Mouse (Mus musculus) adrenal gland, postnatal 10 days (tissue): ENCODE measurements at regions not wholly inside any gene's neighbourhood (a gene's known extent, or its start where the extent isn't known, plus 50 kb on each side); places are given as distances from the start of the nearest gene placed in this dataset.
A peak's percentile ranks its signal among the peaks of the same experiment; 100 is the strongest.

ENCODE experiments used
- DNase-seq: peaks from one replicate; pipeline ENCODE4 v3.0.0; 2021; ENCODE audit warnings: mixed read lengths

GRCm38 (mm10) chr7:134534821-134535220 lies 135.6 kb upstream of the Dock1 start:
- no peak for DNase-seq

- DNase-seq: no peak
Measured at GRCm38 (mm10) chr7:134541699-134542098, 128.8 kb upstream of the Dock1 start.

- DNase-seq: no peak
Measured at GRCm38 (mm10) chr7:134546187-134546586, 124.3 kb upstream of the Dock1 start.

- no peak for DNase-seq
Measured at GRCm38 (mm10) chr7:134549286-134549919, 121.1 kb upstream of the Dock1 start.

- DNase-seq: peak; percentile 15
Measured at GRCm38 (mm10) chr7:134550221-134550809, 120.1 kb upstream of the Dock1 start.

DNA sequence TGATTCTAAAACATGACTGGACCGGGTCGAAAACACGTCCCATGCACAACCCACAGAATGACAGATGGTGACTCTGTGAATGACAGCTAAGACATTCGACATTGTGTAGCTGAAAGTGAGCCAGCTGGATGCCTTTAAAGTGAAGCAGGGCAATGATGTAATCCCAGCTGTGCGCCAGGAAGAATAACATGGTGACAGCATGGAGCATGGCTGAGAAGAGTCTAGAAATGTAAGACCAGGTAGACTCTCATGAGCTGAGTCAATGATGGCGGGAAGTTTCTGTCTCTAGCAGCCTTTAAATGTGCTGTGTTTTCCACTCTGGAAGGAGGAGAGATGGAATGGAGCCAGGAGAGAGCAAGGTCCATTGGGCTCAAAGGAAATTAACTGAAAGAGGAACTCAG lies 118.4 kb upstream of the Dock1 start:
- peak; percentile 56 for DNase-seq

GRCm38 (mm10) chr7:134556061-134556460 lies 114.4 kb upstream of the Dock1 start:
- no peak for DNase-seq

DNA sequence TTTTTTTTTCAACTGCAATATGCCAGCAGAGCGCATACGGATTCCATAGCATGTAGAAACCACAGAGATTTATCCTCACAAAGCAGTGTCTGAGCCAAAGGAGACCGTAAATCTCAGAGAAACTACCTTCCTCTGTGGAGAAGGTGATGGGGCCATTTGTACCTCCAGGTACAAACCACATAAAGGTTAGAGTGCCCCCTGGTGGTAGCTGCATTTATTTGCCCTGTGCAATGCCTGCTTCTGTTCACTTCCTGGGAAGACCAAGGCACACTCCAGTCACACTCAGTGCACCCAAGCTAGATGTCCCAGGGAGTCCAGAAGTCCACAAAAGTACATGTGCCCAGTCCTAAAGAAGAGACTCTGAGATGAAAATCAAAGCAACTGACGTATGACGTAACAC lies 104.1 kb upstream of the Dock1 start:
- peak; percentile 91 for DNase-seq

DNA sequence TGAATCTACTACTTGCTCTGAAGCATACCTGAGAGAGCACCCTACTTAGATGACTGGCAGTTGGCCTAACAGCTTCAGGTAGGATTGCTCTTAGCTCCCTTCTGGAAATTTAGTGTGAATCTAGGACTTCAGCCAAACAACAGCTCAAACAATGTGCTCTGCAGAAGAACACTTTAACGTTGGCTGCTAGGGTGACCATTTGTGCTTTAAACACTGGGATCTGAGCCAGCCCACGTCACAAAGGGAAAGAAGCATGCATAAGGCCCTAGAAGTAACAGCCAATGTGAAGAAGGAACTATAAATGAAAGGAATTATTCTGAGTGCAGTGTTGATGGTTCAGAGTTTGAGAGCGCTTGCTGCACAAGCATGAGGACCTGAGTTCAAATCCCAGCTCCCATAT lies 101.2 kb upstream of the Dock1 start:
- no peak for DNase-seq

DNA sequence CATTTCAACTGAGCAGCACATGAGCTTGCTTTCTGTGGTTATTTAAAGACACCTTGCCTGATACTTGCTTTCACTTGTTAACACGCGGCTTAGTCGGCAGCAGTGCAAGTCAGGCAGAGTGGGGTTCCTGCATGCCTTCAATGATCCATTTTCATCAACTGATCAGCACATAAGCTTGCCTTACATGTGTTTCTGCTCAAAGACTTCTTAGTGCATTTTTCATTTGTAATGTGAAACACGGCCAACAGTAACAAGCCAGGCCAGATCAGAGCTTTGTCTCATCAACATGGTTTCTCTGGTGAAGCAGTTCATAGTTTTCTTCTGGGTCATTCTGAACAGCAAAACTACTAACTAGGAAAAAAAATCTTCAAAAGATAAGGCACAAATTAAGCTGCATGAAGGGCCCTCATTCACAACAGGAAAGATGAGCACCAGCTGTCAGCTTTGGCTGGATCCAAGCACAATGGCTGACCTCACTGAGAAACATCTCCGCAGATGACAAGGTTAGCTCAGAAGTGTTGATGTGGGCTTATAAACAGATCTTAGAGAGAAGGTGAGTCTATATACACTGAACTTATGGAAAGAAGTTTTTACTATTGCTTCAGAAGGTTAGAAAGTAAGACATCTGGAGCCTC lies 100.2 kb upstream of the Dock1 start:
- no peak for DNase-seq

- no peak for DNase-seq
Measured at GRCm38 (mm10) chr7:134581746-134582145, 88.7 kb upstream of the Dock1 start.

DNA sequence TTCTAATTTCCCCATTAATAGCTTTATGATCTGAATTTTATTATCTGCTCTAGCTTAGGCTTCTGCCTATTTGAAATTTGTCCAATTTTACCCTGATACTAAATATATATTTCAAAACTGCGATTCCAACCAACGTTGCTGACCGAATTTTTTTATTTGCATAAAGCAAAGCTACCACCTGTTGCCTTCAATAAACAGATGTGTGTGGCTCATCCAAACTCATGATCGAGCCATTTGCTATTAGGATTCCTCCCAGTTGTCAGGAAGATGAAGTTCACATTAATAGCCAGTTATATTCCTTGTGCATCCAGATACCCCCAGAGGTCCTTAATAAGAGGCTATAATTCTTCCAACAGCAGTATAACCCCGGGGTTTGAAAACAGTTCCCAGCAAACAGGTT lies 85.0 kb upstream of the Dock1 start:
- no peak for DNase-seq

GRCm38 (mm10) chr7:134586990-134587389 lies 83.5 kb upstream of the Dock1 start:
- no peak for DNase-seq

GRCm38 (mm10) chr7:134607886-134608285 lies 62.6 kb upstream of the Dock1 start:
- DNase-seq: no peak

DNA sequence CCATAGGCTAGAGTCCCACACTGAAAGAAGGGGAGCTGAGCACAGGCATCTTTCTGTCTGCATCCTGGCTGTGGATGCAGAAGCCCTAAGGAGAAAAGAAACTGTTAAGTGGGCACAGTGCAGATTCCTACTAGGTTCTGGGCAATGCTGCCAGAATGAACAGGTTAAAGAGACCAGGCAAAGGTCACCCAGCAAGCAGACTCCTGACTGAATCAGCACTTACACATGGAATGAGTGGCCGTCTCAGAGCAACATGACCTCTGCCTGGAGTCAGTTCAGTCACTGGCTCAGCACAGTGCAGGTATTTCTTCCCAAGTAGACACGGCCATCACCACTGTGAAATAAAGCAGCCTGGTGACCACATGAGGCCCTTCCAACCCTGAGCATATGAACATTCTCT lies 60.3 kb upstream of the Dock1 start:
- DNase-seq: no peak

GRCm38 (mm10) chr7:134611371-134611770 lies 59.1 kb upstream of the Dock1 start:
- no peak for DNase-seq

GRCm38 (mm10) chr7:134612175-134612633 lies 58.2 kb upstream of the Dock1 start:
- peak; percentile 15 for DNase-seq

GRCm38 (mm10) chr7:134619220-134619975 lies 51.1 kb upstream of the Dock1 start:
- no peak for DNase-seq

GRCm38 (mm10) chr7:134620006-134620405 lies 50.4 kb upstream of the Dock1 start:
- DNase-seq: no peak
